ENCODE assay signal across 9 mouse cellular contexts in the genomic region with DNA sequence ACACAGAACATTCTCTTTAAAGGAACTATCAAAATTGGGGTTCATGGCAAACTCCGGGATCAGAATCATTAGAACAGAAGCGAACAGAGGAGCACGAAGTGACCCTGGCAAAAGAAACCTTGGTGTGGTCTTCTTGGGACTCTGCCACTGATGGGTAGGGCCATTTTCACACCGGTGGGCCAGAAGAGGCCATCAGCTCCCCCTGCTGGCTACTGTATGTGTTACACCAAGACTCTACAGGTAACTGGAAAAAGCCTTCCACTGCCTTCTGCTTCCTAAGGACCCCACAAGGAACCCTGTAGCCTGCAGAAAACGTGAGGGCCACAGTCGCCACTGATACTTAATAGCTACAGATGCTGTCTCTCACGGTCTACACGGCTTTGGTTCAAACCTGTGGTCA. TPM values are rescaled to one million over a fixed set of nuclear protein-coding genes. Genes with fewer than 3 reads are reported as not detected.
A peak's percentile ranks its signal among the peaks of the same experiment; 100 is the strongest.
DNase-seq lines count a peak whose midpoint lies in the region; ATAC-seq and TF ChIP-seq lines count a peak whose summit lies in the region.
"Had no signal": no experiment of that assay in that cellular context is flagged by ENCODE, and none has a peak within 500 bp of the region (broad histone marks: within the 10 kb centered on the region; RNA-seq: fewer than 3 reads in every experiment).

No protein-coding gene starts in this region.

- no peaks in the 10 kb centered on the region for H3K36me3 ChIP-seq in intestine, postnatal 0 days (ENCODE audit: control insufficient read depth, insufficient read depth)
- no peaks in the 10 kb centered on the region for H3K36me3 ChIP-seq in intestine, embryonic 15.5 days
- no peaks in the 10 kb centered on the region for H3K36me3 ChIP-seq in E14TG2a.4 (ENCODE audit: insufficient read depth, low read length)
- H3K36me3 ChIP-seq: limb, embryonic 12.5 days had no signal

- peak; percentile 61 for DNase-seq in A20 (ENCODE audit: low read depth, low spot score)
- no peak for DNase-seq in layer of hippocampus, postnatal 14 days (ENCODE audit: low spot score in 2 of 2)

- no peak overlapping the region for H3K4me2 ChIP-seq in intestine, postnatal 0 days (replicated peaks; ENCODE audit: low read depth)
- H3K4me2 ChIP-seq in intestine, embryonic 15.5 days (replicated peaks) = no peak overlapping the region
- H3K4me2 ChIP-seq: limb, embryonic 12.5 days had no signal

- WGBS in intestine, postnatal 0 days = 57% methylated on average over 8 of the region's 8 CpGs
- 51% methylated on average over 8 of the region's 8 CpGs for WGBS in intestine, embryonic 15.5 days
- 65% methylated on average over 8 of the region's 8 CpGs for WGBS in olfactory bulb, adult 2 months

- no peak for TF ChIP-seq POLR2A in olfactory bulb, adult 2 months (IDR thresholded peaks at IDR 0.05; ENCODE audit: insufficient read depth, low read depth, low read length)

- no peak overlapping the region for H3K9ac ChIP-seq in intestine, postnatal 0 days (ENCODE audit: low read depth, low read length)
- H3K9ac ChIP-seq in intestine, embryonic 15.5 days = no peak overlapping the region
- H3K9ac ChIP-seq: limb, embryonic 12.5 days had no signal

- peak; percentile 80 for TF ChIP-seq CTCF in intestine, postnatal 0 days (IDR thresholded peaks at IDR 0.05; ENCODE audit: low read depth)
- TF ChIP-seq CTCF in E14TG2a.4 (conservative IDR thresholded peaks at IDR 0.05; ENCODE audit: low read length) = peak; percentile 66
- TF ChIP-seq CTCF in olfactory bulb, adult 2 months (IDR thresholded peaks at IDR 0.05; ENCODE audit: insufficient read depth, low read depth, low read length) = peak; percentile 19; the same call in 1 of the 2 replicates

- no peaks in the 10 kb centered on the region for H3K27me3 ChIP-seq in intestine, postnatal 0 days (replicated peaks; ENCODE audit: control insufficient read depth, insufficient read depth, low read length)
- no peaks in the 10 kb centered on the region for H3K27me3 ChIP-seq in intestine, embryonic 15.5 days (replicated peaks)
- H3K27me3 ChIP-seq in E14TG2a.4 (ENCODE audit: insufficient read depth, low read length) = no peaks in the 10 kb centered on the region
- H3K27me3 ChIP-seq: limb, embryonic 12.5 days had no signal

- ATAC-seq in intestine, postnatal 0 days = no peak
- ATAC-seq in intestine, embryonic 15.5 days = no peak
- ATAC-seq in erythroblast, adult 5-6 weeks (replicated peaks; ENCODE audit: low FRiP score, poor library complexity, severe bottlenecking) = 0 out of 2 replicates have a peak, but pooled peaks have one; percentile 57

- H3K4me1 ChIP-seq in intestine, postnatal 0 days (replicated peaks; ENCODE audit: control insufficient read depth, insufficient read depth, low read length) = no peaks in the 10 kb centered on the region
- no peaks in the 10 kb centered on the region for H3K4me1 ChIP-seq in intestine, embryonic 15.5 days (replicated peaks)
- peaks cover 4% of the 10 kb centered on the region; the same call in 1 of the 2 replicates for H3K4me1 ChIP-seq in E14TG2a.4 (replicated peaks; ENCODE audit: low read depth, low read length)
- no peaks in the 10 kb centered on the region for H3K4me1 ChIP-seq in olfactory bulb, adult 2 months (ENCODE audit: control insufficient read depth, insufficient read depth, low read length)
- H3K4me1 ChIP-seq: limb, embryonic 12.5 days had no signal

- H3K27ac ChIP-seq in intestine, postnatal 0 days (ENCODE audit: low read depth, low read length) = no peak overlapping the region
- no peak overlapping the region for H3K27ac ChIP-seq in intestine, embryonic 15.5 days
- no peak overlapping the region for H3K27ac ChIP-seq in olfactory bulb, adult 2 months (ENCODE audit: insufficient read depth, low read depth, low read length)
- H3K27ac ChIP-seq: limb, embryonic 12.5 days had no signal

- no peaks in the 10 kb centered on the region for H3K9me3 ChIP-seq in intestine, postnatal 0 days (ENCODE audit: control insufficient read depth)
- H3K9me3 ChIP-seq in intestine, embryonic 15.5 days = no peaks in the 10 kb centered on the region
- peaks cover 40% of the 10 kb centered on the region for H3K9me3 ChIP-seq in E14TG2a.4 (ENCODE audit: low read length)
- H3K9me3 ChIP-seq: limb, embryonic 12.5 days had no signal

- H3K4me3 ChIP-seq in intestine, postnatal 0 days (ENCODE audit: low read depth, low read length) = no peak overlapping the region
- H3K4me3 ChIP-seq in intestine, embryonic 15.5 days (replicated peaks) = no peak overlapping the region
- H3K4me3 ChIP-seq in E14TG2a.4 (replicated peaks; ENCODE audit: low read length) = no peak overlapping the region
- H3K4me3 ChIP-seq in olfactory bulb, adult 2 months (ENCODE audit: insufficient read depth, low read depth, low read length) = no peak overlapping the region
- H3K4me3 ChIP-seq: erythroblast, embryonic 14.5 days; limb, embryonic 12.5 days had no signal

RNA-seq across cellular contexts. Expression of gene Myzap, which starts 25.2 kb away (rescaled TPM):
- polyA plus RNA-seq in intestine, postnatal 0 days (2015; fragmentation: Nextera tagmentation; extraction: Ambion mirVana) = 9.7 and 12.0 TPM in 2 replicates
- polyA plus RNA-seq in intestine, embryonic 15.5 days (2015; fragmentation: Nextera tagmentation; extraction: Ambion mirVana) = 8.5 and 8.8 TPM in 2 replicates
- not detected in 2 replicates for total RNA-seq in erythroblast, adult 5-6 weeks (2015; ENCODE audit: low replicate concordance)
- total RNA-seq in erythroblast, adult 5-6 weeks (2017; ENCODE audit: low replicate concordance) = 0.70 TPM in 1 of 2 replicates, not detected in the other
- polyA plus RNA-seq in olfactory bulb, adult 2 months (2012; ENCODE audit: insufficient read depth, insufficient read length, low replicate concordance, missing spikeins) = not detected in 2 replicates
- total RNA-seq in layer of hippocampus, postnatal 14 days (2021) = 1 to 10 TPM; 1.0 to 1.1 TPM
- polyA plus RNA-seq: erythroblast, embryonic 14.5 days had no signal

Comparison
In these comparisons a context has a peak if more than half of its experiments do, and no peak if none do; other contexts are left out.
1. CTCF ChIP-seq: peak in every context shown above with its lines; median percentile 80 in intestine, postnatal 0 days; 66 in E14TG2a.4; 19 in olfactory bulb, adult 2 months.